Mouse (Mus musculus): ENCODE data around the gene Dram1. TPM values are rescaled to one million over a fixed set of nuclear protein-coding genes. Genes with fewer than 3 reads are reported as not detected.

Gene Dram1
- polyA plus RNA-seq, 1 experiment from 2014 or later: 0.55 TPM

DNA sequence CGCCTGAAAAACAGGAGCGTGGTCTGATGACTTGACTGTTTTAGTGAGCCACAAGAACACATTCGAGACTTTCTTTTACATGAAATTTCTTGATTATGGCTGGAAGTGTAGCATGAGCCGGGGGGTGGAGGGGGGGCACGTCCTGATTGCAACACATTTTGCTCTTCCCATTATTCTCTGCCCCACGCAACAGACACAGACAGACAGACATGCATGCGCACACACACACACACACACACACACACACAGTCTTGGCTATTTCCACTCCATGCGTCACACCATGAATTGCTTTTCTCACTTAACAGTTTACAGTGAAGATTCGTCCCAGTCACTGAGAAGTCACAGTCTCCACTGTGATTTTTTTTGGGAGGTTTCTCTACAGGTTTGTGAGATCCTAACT is 38.2 kb downstream of the Dram1 start:
- no peak overlapping the region for H3K27ac ChIP-seq
- H3K4me3 ChIP-seq: no peak overlapping the region
- H3K27me3 ChIP-seq (replicated peaks): no peaks in the 10 kb centered on the region
- H3K36me3 ChIP-seq: no peaks in the 10 kb centered on the region
- no peak for ATAC-seq (ENCODE audit: low FRiP score, low read depth)
- no peak overlapping the region for H3K9ac ChIP-seq
- whole genome bisulfite sequencing: 89% methylated on average over 9 of the region's 9 CpGs
- no peaks in the 10 kb centered on the region for H3K9me3 ChIP-seq
- H3K4me1 ChIP-seq: no peaks in the 10 kb centered on the region
- no peak overlapping the region for H3K4me2 ChIP-seq (replicated peaks)

DNA sequence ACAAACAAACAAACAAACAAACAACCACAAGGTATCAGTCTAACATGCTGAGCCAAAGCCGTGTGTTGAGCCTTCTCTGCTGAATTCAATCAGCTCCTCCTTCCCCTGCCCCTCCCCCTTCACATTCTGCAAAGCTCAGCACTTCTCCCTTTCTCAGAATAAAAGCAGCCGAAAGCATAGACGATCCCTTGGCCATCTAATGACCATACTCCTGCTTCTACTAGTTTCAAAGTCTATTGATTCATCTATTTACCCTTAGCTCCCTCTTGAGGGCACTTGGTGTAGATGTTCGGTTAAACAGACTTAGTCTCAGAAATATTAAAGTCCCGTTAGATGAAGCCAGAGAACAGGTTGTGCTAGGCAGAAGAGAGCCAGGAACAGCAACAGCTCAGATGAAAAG is 48.2 kb downstream of the Dram1 start:
- Histone ChIP-seq H3K36me3 (no peaks in the 10 kb centered on the region), H3K27ac (no peak overlapping the region), H3K4me3 (no peak overlapping the region), H3K9me3 (no peaks in the 10 kb centered on the region), H3K4me1 (0 out of 2 replicates have a peak, but pooled peaks cover 3% of the 10 kb centered on the region), H3K9ac (no peak overlapping the region), H3K27me3 (replicated peaks) (no peaks in the 10 kb centered on the region), H3K4me2 (replicated peaks) (no peak overlapping the region)
- no peak for ATAC-seq (ENCODE audit: low FRiP score, low read depth)
- WGBS: 41% methylated on average over 5 of the region's 5 CpGs

DNA sequence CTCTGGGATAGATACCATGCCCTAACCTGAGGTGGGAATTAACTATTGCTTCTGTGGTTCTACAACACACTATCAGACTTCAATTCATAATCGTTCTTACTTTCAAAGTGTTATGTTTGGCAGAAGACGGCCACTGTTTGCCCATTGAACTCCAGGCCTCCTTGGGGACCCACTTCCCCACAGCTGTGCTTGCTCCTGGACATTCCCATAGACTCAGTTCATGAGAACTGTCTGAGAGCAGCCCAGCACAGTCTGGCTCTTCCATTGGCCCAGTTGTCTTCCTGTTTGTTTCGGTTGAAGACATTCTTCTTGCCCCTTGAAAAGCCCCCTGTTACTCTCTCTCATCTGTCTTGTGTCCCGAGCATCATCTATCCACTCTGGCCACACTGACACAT is 50.8 kb downstream of the Dram1 start:
- 65% methylated on average over 4 of the region's 4 CpGs for WGBS

DNA sequence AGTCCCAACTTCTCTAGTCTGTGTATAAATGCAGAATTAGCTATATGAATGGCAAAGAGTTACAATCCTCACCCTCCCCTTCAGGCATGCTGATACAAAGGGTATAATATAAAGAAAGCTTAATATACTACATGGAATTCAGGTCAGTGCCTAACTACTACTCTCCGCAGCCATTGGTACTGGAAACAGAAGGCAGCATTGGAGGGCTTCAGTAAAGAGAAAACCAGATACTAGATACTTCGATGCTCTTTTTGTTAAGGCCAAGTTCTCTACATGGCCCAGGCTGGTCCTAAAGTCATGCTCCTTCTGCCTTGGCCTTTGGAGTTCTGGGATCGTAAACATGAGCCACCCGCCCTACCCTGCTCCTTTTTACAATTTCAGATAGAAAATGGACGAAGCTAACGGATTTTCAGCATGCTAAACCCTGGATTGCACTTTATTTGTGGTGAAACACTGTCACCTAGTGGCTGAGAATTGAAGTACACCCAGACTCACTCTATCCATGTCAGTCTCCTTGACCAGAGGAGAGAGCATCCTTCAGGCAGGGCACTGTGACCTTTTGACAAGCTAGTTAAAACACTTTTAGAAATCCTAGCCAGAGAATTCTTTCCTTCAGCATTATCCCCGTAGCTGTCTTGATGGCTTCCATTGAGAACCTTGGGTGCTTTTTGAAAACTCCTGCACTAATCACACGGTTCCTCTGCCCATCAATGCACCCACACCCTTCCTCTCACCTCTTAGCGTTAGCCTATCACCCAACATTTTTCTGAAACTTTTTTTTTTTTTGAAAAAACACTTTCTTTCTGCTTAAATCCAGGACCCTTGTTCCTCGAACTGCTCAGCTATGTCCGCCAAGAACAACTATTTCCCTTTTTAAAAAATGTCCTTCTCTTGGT is 51.5 kb downstream of the Dram1 start:
- Histone ChIP-seq H3K36me3 (no peaks in the 10 kb centered on the region), H3K9ac (no peak overlapping the region), H3K4me2 (replicated peaks) (peak overlapping the region; percentile 44), H3K4me1 (0 out of 2 replicates have a peak, but pooled peaks cover 3% of the 10 kb centered on the region), H3K9me3 (no peaks in the 10 kb centered on the region), H3K27me3 (replicated peaks) (no peaks in the 10 kb centered on the region), H3K4me3 (no peak overlapping the region), H3K27ac (no peak overlapping the region)
- 51% methylated on average over 11 of the region's 11 CpGs for WGBS
- peak; percentile 83 for ATAC-seq (ENCODE audit: low FRiP score, low read depth)

More for the DNA sequence above, 50.8 kb downstream of the Dram1 start:
- Histone ChIP-seq H3K4me1 (0 out of 2 replicates have a peak, but pooled peaks cover 3% of the 10 kb centered on the region), H3K9me3 (no peaks in the 10 kb centered on the region), H3K27ac (no peak overlapping the region), H3K27me3 (replicated peaks) (no peaks in the 10 kb centered on the region), H3K36me3 (no peaks in the 10 kb centered on the region), H3K4me3 (no peak overlapping the region), H3K9ac (no peak overlapping the region), H3K4me2 (replicated peaks) (no peak overlapping the region)
- ATAC-seq (ENCODE audit: low FRiP score, low read depth): no peak

DNA sequence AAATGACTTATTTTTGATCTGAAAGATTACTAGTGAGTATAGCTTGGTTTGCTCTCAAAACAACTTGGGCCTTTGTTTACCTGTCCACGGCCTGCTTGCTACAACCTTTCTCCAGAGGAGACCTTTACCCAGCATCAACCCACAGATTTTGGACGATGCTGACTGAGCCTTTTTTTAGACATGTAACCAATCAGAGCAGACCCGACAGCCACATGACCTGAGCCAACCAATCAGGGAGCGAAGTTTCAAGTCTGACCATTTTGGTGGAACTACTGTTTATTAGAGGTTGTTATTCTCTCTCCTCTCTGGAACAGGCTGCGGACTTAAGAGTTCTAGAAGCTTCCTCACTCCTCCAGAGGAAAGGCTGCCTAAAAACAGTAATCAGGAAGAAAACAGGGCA is 57.1 kb downstream of the Dram1 start:
- H3K9ac ChIP-seq: no peak overlapping the region
- no peaks in the 10 kb centered on the region for H3K27me3 ChIP-seq (replicated peaks)
- ATAC-seq (ENCODE audit: low FRiP score, low read depth): no peak
- no peak overlapping the region for H3K4me3 ChIP-seq
- no peaks in the 10 kb centered on the region for H3K36me3 ChIP-seq
- H3K9me3 ChIP-seq: no peaks in the 10 kb centered on the region
- no peak overlapping the region for H3K27ac ChIP-seq
- no peak overlapping the region for H3K4me2 ChIP-seq (replicated peaks)
- 86% methylated on average over 5 of the region's 5 CpGs for WGBS
- H3K4me1 ChIP-seq: 0 out of 2 replicates have a peak, but pooled peaks cover 3% of the 10 kb centered on the region

DNA sequence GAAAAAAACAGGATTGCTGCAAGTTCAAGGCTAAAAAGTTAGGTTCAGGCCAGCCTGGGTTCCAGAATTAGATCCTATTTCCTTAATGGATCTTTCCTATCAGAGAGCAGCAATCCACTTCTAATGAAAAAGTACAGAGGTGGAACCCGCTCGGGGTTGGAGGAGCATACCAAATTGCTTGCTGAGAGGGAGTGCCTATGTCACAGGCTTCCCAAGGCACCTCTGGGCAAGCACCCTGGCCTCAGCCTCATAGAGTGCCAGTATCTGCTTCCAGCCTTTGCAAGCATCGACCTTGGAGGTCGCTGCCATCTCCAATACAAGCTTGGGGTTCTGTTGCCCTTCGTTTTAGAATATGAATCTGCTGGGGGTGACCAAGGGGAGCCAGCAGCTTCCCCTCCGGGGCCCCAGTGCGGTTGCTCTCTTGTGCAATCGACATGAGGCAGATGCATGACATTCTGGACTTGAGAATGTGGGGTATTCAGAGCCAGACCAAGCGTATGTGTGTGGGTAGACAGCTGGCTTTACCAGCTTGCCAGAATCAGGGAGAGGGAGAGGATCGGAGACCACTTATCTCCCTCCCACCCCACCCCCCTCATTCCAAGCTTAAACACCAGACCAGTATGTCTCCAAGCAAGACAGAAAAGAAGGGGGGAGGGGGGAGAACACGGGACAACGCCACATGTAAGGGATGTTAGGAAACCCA is 58.0 kb downstream of the Dram1 start:
- H3K27me3 ChIP-seq (replicated peaks): no peaks in the 10 kb centered on the region
- H3K4me1 ChIP-seq: no peaks in the 10 kb centered on the region
- H3K9ac ChIP-seq: no peak overlapping the region
- no peak overlapping the region for H3K27ac ChIP-seq
- H3K9me3 ChIP-seq: no peaks in the 10 kb centered on the region
- WGBS: 86% methylated on average over 12 of the region's 12 CpGs
- no peak overlapping the region for H3K4me2 ChIP-seq (replicated peaks)
- no peak for ATAC-seq (ENCODE audit: low FRiP score, low read depth)
- H3K36me3 ChIP-seq: no peaks in the 10 kb centered on the region
- no peak overlapping the region for H3K4me3 ChIP-seq

DNA sequence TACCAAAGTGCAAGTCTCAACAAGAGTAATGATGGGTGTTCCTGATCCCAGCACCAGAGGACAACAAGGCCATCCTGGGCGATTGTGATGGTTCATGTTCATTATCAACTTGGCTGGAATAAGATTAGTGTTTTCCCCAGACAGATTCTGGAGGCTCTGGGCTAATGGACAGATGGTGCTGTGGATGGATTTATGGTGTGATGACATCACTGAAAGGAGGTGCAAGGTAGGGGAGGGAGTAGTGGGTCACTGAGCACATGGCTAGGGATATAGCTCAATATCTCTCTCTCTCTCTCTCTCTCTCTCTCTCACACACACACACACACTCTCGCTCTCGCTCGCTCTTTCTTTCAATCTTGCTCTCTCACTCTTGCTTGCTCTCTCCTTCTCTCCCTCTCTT is 60.7 kb downstream of the Dram1 start:
- Histone ChIP-seq H3K4me1 (no peaks in the 10 kb centered on the region), H3K9ac (no peak overlapping the region), H3K27ac (no peak overlapping the region), H3K36me3 (no peaks in the 10 kb centered on the region), H3K27me3 (replicated peaks) (no peaks in the 10 kb centered on the region), H3K4me2 (replicated peaks) (no peak overlapping the region), H3K4me3 (no peak overlapping the region), H3K9me3 (no peaks in the 10 kb centered on the region)
- no peak for ATAC-seq (ENCODE audit: low FRiP score, low read depth)
- WGBS: 84% methylated on average over 4 of the region's 4 CpGs

DNA sequence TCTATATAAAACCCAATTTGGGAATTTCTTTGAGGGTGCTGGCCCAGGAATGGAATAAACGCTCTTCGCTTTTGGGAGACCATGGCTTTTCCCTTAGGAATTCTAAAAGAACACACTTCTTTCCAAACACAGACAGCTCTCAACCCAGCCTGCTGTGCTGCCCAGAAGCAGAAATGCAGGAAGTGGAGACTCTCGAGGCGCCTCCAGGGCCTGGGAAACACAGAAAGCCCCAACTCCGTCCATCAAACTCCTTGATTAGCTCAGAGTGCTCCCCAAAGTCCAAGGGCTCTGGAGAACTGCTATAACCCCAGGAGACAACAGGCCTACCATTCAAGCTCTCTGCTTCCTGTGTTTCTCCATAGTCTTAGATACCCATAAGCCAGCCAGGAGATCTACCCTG is 61.7 kb downstream of the Dram1 start:
- Histone ChIP-seq H3K4me3 (no peak overlapping the region), H3K9me3 (no peaks in the 10 kb centered on the region), H3K36me3 (no peaks in the 10 kb centered on the region), H3K4me1 (no peaks in the 10 kb centered on the region), H3K4me2 (replicated peaks) (no peak overlapping the region), H3K27ac (no peak overlapping the region), H3K27me3 (replicated peaks) (no peaks in the 10 kb centered on the region), H3K9ac (no peak overlapping the region)
- WGBS: 95% methylated on average over 5 of the region's 5 CpGs
- no peak for ATAC-seq (ENCODE audit: low FRiP score, low read depth)

DNA sequence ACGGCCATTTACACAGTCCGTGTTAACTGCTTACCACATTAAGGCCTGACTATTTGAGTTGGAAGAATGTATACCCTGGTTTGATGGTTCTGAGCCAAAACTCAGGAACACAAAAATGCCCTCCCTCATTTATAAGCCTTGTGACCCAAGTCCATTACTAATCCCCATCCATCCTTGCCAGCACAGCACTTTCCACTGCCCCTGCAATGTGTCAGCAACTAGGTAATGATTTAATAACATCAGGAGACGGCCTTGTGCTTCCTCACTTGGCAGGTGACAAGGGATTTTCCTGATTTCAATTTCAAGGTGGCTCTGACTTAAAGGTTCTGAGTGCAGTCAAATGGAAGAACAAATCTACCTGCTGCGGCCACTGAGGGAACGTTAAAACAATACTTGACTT is 64.0 kb downstream of the Dram1 start:
- Histone ChIP-seq H3K27ac (no peak overlapping the region), H3K4me1 (no peaks in the 10 kb centered on the region), H3K4me3 (no peak overlapping the region), H3K27me3 (replicated peaks) (no peaks in the 10 kb centered on the region), H3K4me2 (replicated peaks) (no peak overlapping the region), H3K9ac (no peak overlapping the region), H3K9me3 (no peaks in the 10 kb centered on the region), H3K36me3 (no peaks in the 10 kb centered on the region)
- 89% methylated on average over 5 of the region's 5 CpGs for WGBS
- ATAC-seq (ENCODE audit: low FRiP score, low read depth): no peak

DNA sequence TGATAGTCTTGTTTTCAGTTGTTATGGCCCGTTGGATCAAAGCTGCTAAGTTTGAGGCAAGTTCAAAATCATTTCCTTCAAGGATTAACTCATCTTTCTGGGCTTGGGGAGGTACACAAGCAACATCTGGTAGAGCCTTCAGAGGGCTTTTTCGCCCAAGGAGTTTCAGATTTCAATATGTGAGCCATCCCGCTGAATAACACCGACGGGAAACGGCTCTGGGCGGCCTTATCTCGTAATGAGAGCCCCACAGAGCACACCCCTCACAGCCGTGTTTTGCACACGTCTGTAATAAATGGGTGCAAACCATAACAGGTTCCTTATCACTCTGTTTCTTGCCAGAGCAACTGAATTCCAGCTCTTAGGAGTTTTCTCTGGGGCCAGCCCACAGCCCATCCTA is 69.0 kb downstream of the Dram1 start:
- WGBS: 82% methylated on average over 10 of the region's 10 CpGs
- H3K36me3 ChIP-seq: no peaks in the 10 kb centered on the region
- no peaks in the 10 kb centered on the region for H3K27me3 ChIP-seq (replicated peaks)
- no peak for ATAC-seq (ENCODE audit: low FRiP score, low read depth)
- no peak overlapping the region for H3K9ac ChIP-seq
- H3K4me3 ChIP-seq: no peak overlapping the region
- H3K9me3 ChIP-seq: no peaks in the 10 kb centered on the region
- no peaks in the 10 kb centered on the region for H3K4me1 ChIP-seq
- H3K4me2 ChIP-seq (replicated peaks): no peak overlapping the region
- no peak overlapping the region for H3K27ac ChIP-seq

DNA sequence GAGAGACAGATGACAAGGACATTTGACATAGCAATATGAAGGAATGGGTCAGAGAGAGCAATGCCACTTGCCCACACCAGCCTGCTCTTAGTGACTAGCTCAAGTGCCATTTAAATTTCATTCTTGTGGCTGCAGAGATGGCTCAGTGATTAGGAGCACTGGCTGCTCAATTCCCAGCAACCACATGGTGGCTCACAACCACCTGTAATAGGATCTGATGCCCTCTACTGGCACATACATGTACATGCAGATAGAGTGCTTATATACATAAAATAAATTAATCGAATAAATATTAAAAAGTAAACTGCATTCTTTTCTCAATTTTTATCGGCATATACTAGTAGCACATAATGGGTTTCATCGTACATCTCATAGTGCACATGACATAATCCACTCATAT is 72.6 kb downstream of the Dram1 start:
- no peaks in the 10 kb centered on the region for H3K27me3 ChIP-seq (replicated peaks)
- no peaks in the 10 kb centered on the region for H3K4me1 ChIP-seq
- no peak for ATAC-seq (ENCODE audit: low FRiP score, low read depth)
- no peaks in the 10 kb centered on the region for H3K36me3 ChIP-seq
- H3K27ac ChIP-seq: no peak overlapping the region
- no peaks in the 10 kb centered on the region for H3K9me3 ChIP-seq
- 91% methylated on average over 3 of the region's 3 CpGs for WGBS
- no peak overlapping the region for H3K4me2 ChIP-seq (replicated peaks)
- H3K4me3 ChIP-seq: no peak overlapping the region
- no peak overlapping the region for H3K9ac ChIP-seq

DNA sequence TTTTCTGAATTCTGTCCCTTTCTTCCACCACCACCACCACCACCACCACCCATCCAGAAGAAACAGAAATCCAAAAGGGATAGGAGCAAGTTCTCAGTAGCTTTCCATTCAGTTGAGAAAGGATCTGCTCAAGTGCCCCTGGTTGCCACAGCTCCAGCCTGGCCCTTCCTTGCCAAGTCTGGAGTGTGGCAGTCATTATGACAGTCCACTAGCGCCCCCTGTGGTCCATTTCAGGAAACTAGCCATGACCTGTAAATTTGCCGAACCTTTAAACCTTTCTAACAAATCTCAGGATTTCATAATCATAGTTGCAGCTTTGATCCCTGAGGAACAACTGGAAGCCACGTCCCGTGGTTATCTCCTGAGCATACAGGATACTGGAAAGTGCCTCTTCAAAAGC is 74.6 kb downstream of the Dram1 start:
- H3K9ac ChIP-seq: no peak overlapping the region
- no peak for ATAC-seq (ENCODE audit: low FRiP score, low read depth)

More for the DNA sequence above, 74.6 kb downstream of the Dram1 start:
- Histone ChIP-seq H3K4me2 (replicated peaks) (no peak overlapping the region), H3K36me3 (no peaks in the 10 kb centered on the region), H3K27ac (no peak overlapping the region), H3K4me1 (no peaks in the 10 kb centered on the region), H3K4me3 (no peak overlapping the region), H3K9me3 (no peaks in the 10 kb centered on the region), H3K27me3 (replicated peaks) (no peaks in the 10 kb centered on the region)
- 6% methylated on average over 4 of the region's 4 CpGs for whole genome bisulfite sequencing

Data from neural tube, embryonic 12.5 days (tissue).